10 mouse cellular contexts compared by ENCODE assay signal in the genomic region with DNA sequence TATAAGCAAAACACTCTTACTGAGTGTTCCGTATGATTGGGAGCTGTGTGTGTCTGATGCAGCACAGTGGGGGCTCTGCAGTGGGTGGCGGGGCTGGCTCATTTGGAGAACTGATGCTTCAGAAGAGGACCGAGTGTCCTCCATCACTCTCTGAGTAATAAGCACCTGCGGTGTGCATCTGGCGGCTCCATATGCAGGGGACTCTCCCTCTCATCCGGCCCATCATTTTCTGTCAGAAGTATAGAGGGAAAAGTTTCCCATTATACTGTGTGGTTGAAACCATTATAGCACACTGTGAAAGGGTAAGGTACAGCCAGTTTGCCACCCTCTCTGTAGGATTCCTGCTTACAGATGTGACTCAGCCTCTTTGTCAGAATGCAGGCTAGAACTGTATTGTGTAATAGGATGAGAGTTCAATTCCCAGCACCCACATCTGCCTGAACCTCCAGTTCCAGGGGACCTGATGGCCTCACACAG. TPM values are rescaled to one million over a fixed set of nuclear protein-coding genes. Genes with fewer than 3 reads are reported as not detected.
DNase-seq lines count a peak whose midpoint lies in the region; ATAC-seq and TF ChIP-seq lines count a peak whose summit lies in the region.
"Had no signal": no experiment of that assay in that cellular context is flagged by ENCODE, and none has a peak within 500 bp of the region (broad histone marks: within the 10 kb centered on the region; RNA-seq: fewer than 3 reads in every experiment).

No protein-coding gene starts in this region.

- H3K9ac ChIP-seq in intestine, postnatal 0 days (ENCODE audit: low read depth, low read length) = no peak overlapping the region
- no peak overlapping the region for H3K9ac ChIP-seq in intestine, embryonic 15.5 days
- H3K9ac ChIP-seq in hindbrain, embryonic 12.5 days = peak overlapping the region; percentile 29; the same call in 1 of the 2 replicates

- 84% methylated on average over 6 of the region's 6 CpGs for WGBS in intestine, postnatal 0 days
- WGBS in intestine, embryonic 15.5 days = 77% methylated on average over 6 of the region's 6 CpGs
- WGBS in hindbrain, embryonic 12.5 days = 37% methylated on average over 6 of the region's 6 CpGs

- ATAC-seq in intestine, postnatal 0 days = 0 out of 2 replicates have a peak, but pooled peaks have one; percentile 28
- ATAC-seq in intestine, embryonic 15.5 days = no peak
- ATAC-seq in hindbrain, embryonic 12.5 days (ENCODE audit: low FRiP score) = no peak

- no peaks in the 10 kb centered on the region for H3K36me3 ChIP-seq in intestine, postnatal 0 days (ENCODE audit: control insufficient read depth, insufficient read depth)
- no peaks in the 10 kb centered on the region for H3K36me3 ChIP-seq in intestine, embryonic 15.5 days
- no peaks in the 10 kb centered on the region for H3K36me3 ChIP-seq in hindbrain, embryonic 12.5 days
- H3K36me3 ChIP-seq in myocyte (ENCODE audit: control insufficient read depth, insufficient read depth) = peaks cover 5% of the 10 kb centered on the region

- no peaks in the 10 kb centered on the region for H3K9me3 ChIP-seq in intestine, postnatal 0 days (ENCODE audit: control insufficient read depth)
- no peaks in the 10 kb centered on the region for H3K9me3 ChIP-seq in intestine, embryonic 15.5 days
- no peaks in the 10 kb centered on the region for H3K9me3 ChIP-seq in hindbrain, embryonic 12.5 days (replicated peaks)
- H3K9me3 ChIP-seq: G1E had no signal

- no peak for TF ChIP-seq POLR2A in myocyte (IDR thresholded peaks at IDR 0.05; ENCODE audit: insufficient read length, low read depth)

- H3K4me3 ChIP-seq in intestine, postnatal 0 days (ENCODE audit: low read depth, low read length) = no peak overlapping the region
- H3K4me3 ChIP-seq in intestine, embryonic 15.5 days (replicated peaks) = no peak overlapping the region
- H3K4me3 ChIP-seq in hindbrain, embryonic 12.5 days = no peak overlapping the region
- H3K4me3 ChIP-seq in myocyte = no peak overlapping the region

- TF ChIP-seq CTCF in intestine, postnatal 0 days (IDR thresholded peaks at IDR 0.05; ENCODE audit: low read depth) = no peak

- peaks cover 3% of the 10 kb centered on the region; the same call in 1 of the 2 replicates for H3K4me1 ChIP-seq in intestine, postnatal 0 days (replicated peaks; ENCODE audit: control insufficient read depth, insufficient read depth, low read length)
- peaks cover 10% of the 10 kb centered on the region for H3K4me1 ChIP-seq in intestine, embryonic 15.5 days (replicated peaks)
- peaks cover 80% of the 10 kb centered on the region for H3K4me1 ChIP-seq in hindbrain, embryonic 12.5 days

- DNase-seq in brain, adult 2 months (ENCODE audit: low read depth, low spot score) = peak; percentile 85
- DNase-seq in retina, postnatal 1 day = no peak
- no peak for DNase-seq in heart, postnatal 10 days
- no peak for DNase-seq in kidney, adult 18-20 months
- DNase-seq: kidney, adult 9 months had no signal

- H3K79me2 ChIP-seq in myocyte (ENCODE audit: control insufficient read depth, insufficient read depth) = peaks cover 93% of the 10 kb centered on the region

- no peak overlapping the region for H3K27ac ChIP-seq in intestine, postnatal 0 days (ENCODE audit: low read depth, low read length)
- no peak overlapping the region for H3K27ac ChIP-seq in intestine, embryonic 15.5 days
- H3K27ac ChIP-seq in hindbrain, embryonic 12.5 days = peak overlapping the region; percentile 97

- H3K4me2 ChIP-seq in intestine, postnatal 0 days (replicated peaks; ENCODE audit: low read depth) = no peak overlapping the region
- H3K4me2 ChIP-seq in intestine, embryonic 15.5 days (replicated peaks) = no peak overlapping the region
- H3K4me2 ChIP-seq in hindbrain, embryonic 12.5 days (replicated peaks) = peak overlapping the region; percentile 30
- H3K4me2 ChIP-seq in myocyte (ENCODE audit: low read depth) = no peak overlapping the region

- H3ac ChIP-seq in myocyte (ENCODE audit: control insufficient read depth, insufficient read length) = no peak overlapping the region

- H3K27me3 ChIP-seq in intestine, postnatal 0 days (replicated peaks; ENCODE audit: control insufficient read depth, insufficient read depth, low read length) = no peaks in the 10 kb centered on the region
- H3K27me3 ChIP-seq in intestine, embryonic 15.5 days (replicated peaks) = no peaks in the 10 kb centered on the region
- no peaks in the 10 kb centered on the region for H3K27me3 ChIP-seq in hindbrain, embryonic 12.5 days
- no peaks in the 10 kb centered on the region for H3K27me3 ChIP-seq in myocyte (ENCODE audit: control insufficient read depth, insufficient read depth, insufficient read length)

- intact Hi-C loops in heart, postnatal 10 days (cut with DNase I) = no loop called here

TF ChIP-seq in myocyte, 11 proteins besides CTCF, POLR2A, EP300 and RAD21:
- no peak for TF ChIP-seq E2F4 (IDR thresholded peaks at IDR 0.05; ENCODE audit: insufficient read depth)
- TF ChIP-seq CEBPB (IDR thresholded peaks at IDR 0.05; ENCODE audit: insufficient read depth, poor library complexity, severe bottlenecking) = peak; percentile 63; the same call in 1 of the 2 replicates

RNA-seq across cellular contexts. Expression of a gene that starts 8.9 kb away (rescaled TPM):
- 3.3 and 4.1 TPM in 2 replicates for polyA plus RNA-seq in intestine, postnatal 0 days (2015; fragmentation: Nextera tagmentation; extraction: Ambion mirVana)
- polyA plus RNA-seq in intestine, embryonic 15.5 days (2015; fragmentation: Nextera tagmentation; extraction: Ambion mirVana) = 11.1 and 12.0 TPM in 2 replicates
- 90.3 and 92.0 TPM in 2 replicates for polyA plus RNA-seq in hindbrain, embryonic 12.5 days (2016; fragmentation: Nextera tagmentation; extraction: Ambion mirVana)
- polyA plus RNA-seq in myocyte (2012; fragmentation: generic; extraction: Trizol) = 14.5 TPM
- total RNA-seq in heart, postnatal 10 days (2021) = 10 to 100 TPM; 30.1 to 31.4 TPM
